Comparison of ENCODE assay signal across 40 mouse cellular contexts in the genomic region with DNA sequence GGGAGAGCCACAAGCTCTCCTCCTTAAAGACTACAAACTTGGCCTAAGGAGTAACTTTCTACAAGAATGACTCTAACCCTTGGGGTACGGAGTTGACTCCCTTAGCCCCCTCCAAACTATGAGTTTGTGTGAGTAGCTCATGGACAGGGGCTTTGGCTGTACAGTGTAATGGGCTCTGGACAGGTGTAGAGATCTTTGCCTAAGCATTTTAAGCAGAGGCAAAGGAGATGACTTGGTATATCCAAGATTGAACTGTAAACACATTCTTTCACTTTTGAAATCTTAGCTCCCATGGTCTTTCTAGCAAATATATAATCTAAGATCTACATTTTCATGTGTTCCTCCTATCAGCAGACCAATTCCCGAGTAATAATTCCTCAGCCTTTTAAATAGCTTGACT. TPM values are rescaled to one million over a fixed set of nuclear protein-coding genes. Genes with fewer than 3 reads are reported as not detected.
"Had no signal": no experiment of that assay in that cellular context is flagged by ENCODE, and none has a peak within 500 bp of the region (broad histone marks: within the 10 kb centered on the region; RNA-seq: fewer than 3 reads in every experiment).

A gene (minus strand): TSS at position 101 of the 400 bp plus-strand sequence.

- DNase-seq: gastrocnemius, adult 2 months; gastrocnemius, postnatal 10 days; gastrocnemius, postnatal 25 days; heart, adult 18-20 months; heart, postnatal 10 days; heart, postnatal 4 days; kidney, adult 18-20 months; kidney, adult 8-10 months; kidney, postnatal 10 days; kidney, postnatal 25 days; kidney, postnatal 4 days; liver, embryonic 13.5 days; liver, postnatal 0 days had no signal

- ATAC-seq: hindbrain, embryonic 16.5 days; inflammation-experienced regulatory T-cells, adult 6 months; intestine, embryonic 15.5 days; intestine, postnatal 0 days; liver, postnatal 0 days had no signal

- H3K27ac ChIP-seq: gastrocnemius, adult 2 months; heart, embryonic 10.5 days; hindbrain, embryonic 10.5 days; hindbrain, embryonic 12.5 days; hindbrain, embryonic 14.5 days; intestine, embryonic 15.5 days; limb, embryonic 15.5 days; liver, embryonic 13.5 days; liver, embryonic 15.5 days had no signal

- H3K36me3 ChIP-seq: heart, embryonic 10.5 days; heart, embryonic 12.5 days; hindbrain, embryonic 10.5 days; hindbrain, embryonic 12.5 days; intestine, embryonic 15.5 days; limb, embryonic 13.5 days; limb, embryonic 15.5 days; liver, embryonic 13.5 days; liver, embryonic 15.5 days had no signal

- H3K4me2 ChIP-seq: heart, embryonic 12.5 days; hindbrain, embryonic 12.5 days; hindbrain, embryonic 14.5 days; intestine, embryonic 15.5 days; limb, embryonic 13.5 days; limb, embryonic 15.5 days; liver, embryonic 11.5 days; liver, embryonic 13.5 days; liver, embryonic 15.5 days had no signal

- H3K9me3 ChIP-seq: heart, embryonic 10.5 days; heart, embryonic 12.5 days; hindbrain, embryonic 10.5 days; hindbrain, embryonic 12.5 days; intestine, embryonic 15.5 days; limb, embryonic 13.5 days; limb, embryonic 15.5 days; liver, embryonic 13.5 days; liver, embryonic 15.5 days had no signal

- H3K4me1 ChIP-seq: heart, embryonic 10.5 days; heart, embryonic 12.5 days; hindbrain, embryonic 10.5 days; hindbrain, embryonic 12.5 days; intestine, embryonic 15.5 days; liver, embryonic 13.5 days; liver, embryonic 15.5 days had no signal

- H3K27me3 ChIP-seq: heart, embryonic 12.5 days; hindbrain, embryonic 12.5 days; intestine, embryonic 15.5 days; limb, embryonic 15.5 days; liver, embryonic 13.5 days; liver, embryonic 15.5 days had no signal

- H3K9ac ChIP-seq: heart, embryonic 12.5 days; hindbrain, embryonic 12.5 days; hindbrain, embryonic 14.5 days; intestine, embryonic 15.5 days; limb, embryonic 13.5 days; limb, embryonic 15.5 days; liver, embryonic 13.5 days; liver, embryonic 15.5 days; liver, postnatal 0 days had no signal

- H3K4me3 ChIP-seq: gastrocnemius, adult 2 months; heart, embryonic 10.5 days; heart, embryonic 12.5 days; hindbrain, embryonic 10.5 days; hindbrain, embryonic 12.5 days; intestine, embryonic 15.5 days; limb, embryonic 13.5 days; limb, embryonic 15.5 days; liver, embryonic 13.5 days; liver, embryonic 15.5 days had no signal

RNA-seq across cellular contexts. Expression of the gene that starts here (rescaled TPM):
- total RNA-seq: gastrocnemius, adult 2 months; gastrocnemius, postnatal 10 days; gastrocnemius, postnatal 25 days; gastrocnemius, postnatal 4 days; granulocyte monocyte progenitor cell, adult 5-6 weeks; heart, adult 18-20 months; heart, adult 8-10 months; heart, postnatal 10 days; heart, postnatal 25 days; heart, postnatal 4 days; layer of hippocampus, adult 8-10 months; layer of hippocampus, postnatal 10 days; layer of hippocampus, postnatal 25 days; left cerebral cortex, adult 8-10 months; left cerebral cortex, postnatal 14 days; left cerebral cortex, postnatal 36 days had no signal
- polyA plus RNA-seq: heart, embryonic 10.5 days; heart, embryonic 12.5 days; heart, embryonic 14.5 days; heart, embryonic 16.5 days; hindbrain, embryonic 10.5 days; hindbrain, embryonic 12.5 days; hindbrain, embryonic 14.5 days; hindbrain, embryonic 16.5 days; inflammation-experienced regulatory T-cells, adult 6 months; intestine, embryonic 15.5 days; intestine, postnatal 0 days; kidney, embryonic 14.5 days; kidney, embryonic 16.5 days; limb, embryonic 13.5 days; limb, embryonic 15.5 days; liver, embryonic 11.5 days; liver, embryonic 13.5 days; liver, embryonic 15.5 days; liver, postnatal 0 days had no signal
